Mouse (Mus musculus): ENCODE measurements around the gene Ptpn5. TPM values are rescaled to one million over a fixed set of nuclear protein-coding genes. Genes with fewer than 3 reads are reported as not detected.
A peak's percentile ranks its signal among the peaks of the same experiment; 100 is the strongest.

Gene Ptpn5
- polyA plus RNA-seq, 1 experiment from 2014 or later: not detected

GRCm38 (mm10) chr7:47056273-47056672, 77.2 kb downstream of the Ptpn5 start:
- Histone ChIP-seq H3K79me2 (ENCODE audit: inconsistent target) (peaks cover 34% of the 10 kb centered on the region), H3K4me3 (ENCODE audit: inconsistent target) (no peak overlapping the region), H3K27ac (peak overlapping the region; percentile 79), H3K36me3 (ENCODE audit: inconsistent target) (peaks cover 17% of the 10 kb centered on the region; the same call in 1 of the 2 replicates)
- WGBS (ENCODE audit: missing documents): 50% methylated on average over 4 of the region's 4 CpGs

- peaks cover 17% of the 10 kb centered on the region; the same call in 1 of the 2 replicates for H3K36me3 ChIP-seq (ENCODE audit: inconsistent target)
- peaks cover 39% of the 10 kb centered on the region for H3K79me2 ChIP-seq (ENCODE audit: inconsistent target)
- no peak overlapping the region for H3K4me3 ChIP-seq (ENCODE audit: inconsistent target)
- WGBS (ENCODE audit: missing documents): 6% methylated on average over 9 of the region's 9 CpGs
- H3K27ac ChIP-seq: peak overlapping the region; percentile 79
Observed at GRCm38 (mm10) chr7:47055744-47056143, 77.7 kb downstream of the Ptpn5 start.

- WGBS (ENCODE audit: missing documents): 61% methylated on average over 2 of the region's 2 CpGs
- Histone ChIP-seq H3K4me3 (ENCODE audit: inconsistent target) (no peak overlapping the region), H3K36me3 (ENCODE audit: inconsistent target) (peaks cover 17% of the 10 kb centered on the region; the same call in 1 of the 2 replicates), H3K79me2 (ENCODE audit: inconsistent target) (peaks cover 39% of the 10 kb centered on the region), H3K27ac (peak overlapping the region; percentile 79)
Observed at GRCm38 (mm10) chr7:47054666-47055065, 78.8 kb downstream of the Ptpn5 start.

GRCm38 (mm10) chr7:47053287-47053686, 80.2 kb downstream of the Ptpn5 start:
- WGBS (ENCODE audit: missing documents): 86% methylated on average over 15 of the region's 15 CpGs
- Histone ChIP-seq H3K27ac (peak overlapping the region; percentile 98), H3K79me2 (ENCODE audit: inconsistent target) (peaks cover 39% of the 10 kb centered on the region), H3K4me3 (ENCODE audit: inconsistent target) (no peak overlapping the region), H3K36me3 (ENCODE audit: inconsistent target) (peaks cover 17% of the 10 kb centered on the region; the same call in 1 of the 2 replicates)

- peaks cover 39% of the 10 kb centered on the region for H3K79me2 ChIP-seq (ENCODE audit: inconsistent target)
- peak overlapping the region; percentile 15 for H3K4me3 ChIP-seq (ENCODE audit: inconsistent target)
- H3K36me3 ChIP-seq (ENCODE audit: inconsistent target): peaks cover 17% of the 10 kb centered on the region; the same call in 1 of the 2 replicates
- 29% methylated on average over 3 of the region's 3 CpGs for whole genome bisulfite sequencing (ENCODE audit: missing documents)
- peak overlapping the region; percentile 98 for H3K27ac ChIP-seq
Observed at GRCm38 (mm10) chr7:47052276-47052675, 81.2 kb downstream of the Ptpn5 start.

- Histone ChIP-seq H3K79me2 (ENCODE audit: inconsistent target) (peaks cover 39% of the 10 kb centered on the region), H3K27ac (peak overlapping the region; percentile 98), H3K36me3 (ENCODE audit: inconsistent target) (peaks cover 17% of the 10 kb centered on the region; the same call in 1 of the 2 replicates), H3K4me3 (ENCODE audit: inconsistent target) (peak overlapping the region; percentile 74)
- 0% methylated on average over 2 of the region's 2 CpGs for WGBS (ENCODE audit: missing documents)
Observed at GRCm38 (mm10) chr7:47051404-47052151, 81.9 kb downstream of the Ptpn5 start.

- H3K27ac ChIP-seq: peak overlapping the region; percentile 98
Observed at GRCm38 (mm10) chr7:47050766-47051165, 82.7 kb downstream of the Ptpn5 start.

GRCm38 (mm10) chr7:47050366-47050765, 83.1 kb downstream of the Ptpn5 start, which contains the start of gene Tmem86a:
Gene Tmem86a, plus strand, starts transcription at chr7:47050601.
- under 1% methylated on average over 33 of the region's 33 CpGs for WGBS (ENCODE audit: missing documents)
- Histone ChIP-seq H3K79me2 (ENCODE audit: inconsistent target) (peaks cover 39% of the 10 kb centered on the region), H3K27ac (peak within 1 kb of the TSS; percentile 98), H3K4me3 (ENCODE audit: inconsistent target) (peak within 1 kb of the TSS; percentile 74), H3K36me3 (ENCODE audit: inconsistent target) (peaks cover 17% of the 10 kb centered on the region; the same call in 1 of the 2 replicates)

More at GRCm38 (mm10) chr7:47050766-47051165, 82.7 kb downstream of the Ptpn5 start:
- peaks cover 17% of the 10 kb centered on the region; the same call in 1 of the 2 replicates for H3K36me3 ChIP-seq (ENCODE audit: inconsistent target)
- WGBS (ENCODE audit: missing documents): under 1% methylated on average over 34 of the region's 34 CpGs
- H3K79me2 ChIP-seq (ENCODE audit: inconsistent target): peaks cover 39% of the 10 kb centered on the region
- H3K4me3 ChIP-seq (ENCODE audit: inconsistent target): peak overlapping the region; percentile 74

GRCm38 (mm10) chr7:47042823-47043490, 90.5 kb downstream of the Ptpn5 start:
- no peaks in the 10 kb centered on the region for H3K36me3 ChIP-seq (ENCODE audit: inconsistent target)
- no peaks in the 10 kb centered on the region for H3K79me2 ChIP-seq (ENCODE audit: inconsistent target)
- H3K4me3 ChIP-seq (ENCODE audit: inconsistent target): no peak overlapping the region
- 80% methylated on average over 6 of the region's 6 CpGs for WGBS (ENCODE audit: missing documents)
- H3K27ac ChIP-seq: no peak overlapping the region

GRCm38 (mm10) chr7:47042121-47042520, 91.4 kb downstream of the Ptpn5 start:
- 100% methylated on average over 4 of the region's 4 CpGs for WGBS (ENCODE audit: missing documents)
- Histone ChIP-seq H3K79me2 (ENCODE audit: inconsistent target) (no peaks in the 10 kb centered on the region), H3K36me3 (ENCODE audit: inconsistent target) (no peaks in the 10 kb centered on the region), H3K4me3 (ENCODE audit: inconsistent target) (no peak overlapping the region), H3K27ac (no peak overlapping the region)

- no peak overlapping the region for H3K27ac ChIP-seq
- no peaks in the 10 kb centered on the region for H3K79me2 ChIP-seq (ENCODE audit: inconsistent target)
- no peaks in the 10 kb centered on the region for H3K36me3 ChIP-seq (ENCODE audit: inconsistent target)
- no peak overlapping the region for H3K4me3 ChIP-seq (ENCODE audit: inconsistent target)
- 94% methylated on average over 3 of the region's 3 CpGs for WGBS (ENCODE audit: missing documents)
Observed at GRCm38 (mm10) chr7:47041706-47042105, 91.8 kb downstream of the Ptpn5 start.

GRCm38 (mm10) chr7:47035426-47035825, 98.1 kb downstream of the Ptpn5 start:
- no peaks in the 10 kb centered on the region for H3K36me3 ChIP-seq (ENCODE audit: inconsistent target)
- no peak overlapping the region for H3K4me3 ChIP-seq (ENCODE audit: inconsistent target)
- H3K27ac ChIP-seq: peak overlapping the region; percentile 34
- WGBS (ENCODE audit: missing documents): 75% methylated on average over 8 of the region's 8 CpGs
- no peaks in the 10 kb centered on the region for H3K79me2 ChIP-seq (ENCODE audit: inconsistent target)

- H3K27ac ChIP-seq: peak overlapping the region; percentile 34
- no peak overlapping the region for H3K4me3 ChIP-seq (ENCODE audit: inconsistent target)
- H3K36me3 ChIP-seq (ENCODE audit: inconsistent target): no peaks in the 10 kb centered on the region
- no peaks in the 10 kb centered on the region for H3K79me2 ChIP-seq (ENCODE audit: inconsistent target)
- 50% methylated on average over 4 of the region's 4 CpGs for WGBS (ENCODE audit: missing documents)
Observed at GRCm38 (mm10) chr7:47034785-47035384, 98.6 kb downstream of the Ptpn5 start.

- WGBS (ENCODE audit: missing documents): 31% methylated on average over 4 of the region's 4 CpGs
- Histone ChIP-seq H3K36me3 (ENCODE audit: inconsistent target) (no peaks in the 10 kb centered on the region), H3K27ac (no peak overlapping the region), H3K79me2 (ENCODE audit: inconsistent target) (no peaks in the 10 kb centered on the region), H3K4me3 (ENCODE audit: inconsistent target) (no peak overlapping the region)
Observed at GRCm38 (mm10) chr7:47031371-47031770, 102.1 kb downstream of the Ptpn5 start.

Measured in macrophage (primary cell).